23 mouse cellular contexts compared by ENCODE assay signal in genomic region chr11:70418199-70418598, GRCm38 (mm10). TPM values are rescaled to one million over a fixed set of nuclear protein-coding genes. Genes with fewer than 3 reads are reported as not detected.
"Had no signal": no experiment of that assay in that cellular context is flagged by ENCODE, and none has a peak within 500 bp of the region (broad histone marks: within the 10 kb centered on the region; RNA-seq: fewer than 3 reads in every experiment).

No protein-coding gene starts in this region.

- ATAC-seq: intestine, postnatal 0 days; midbrain, embryonic 13.5 days; midbrain, embryonic 16.5 days had no signal

- H3K36me3 ChIP-seq: limb, embryonic 10.5 days; limb, embryonic 13.5 days; liver, embryonic 15.5 days; midbrain, embryonic 10.5 days; midbrain, embryonic 13.5 days; neural tube, embryonic 13.5 days; stomach, embryonic 15.5 days had no signal

- H3K4me1 ChIP-seq: limb, embryonic 10.5 days; limb, embryonic 13.5 days; liver, embryonic 15.5 days; midbrain, embryonic 10.5 days; midbrain, embryonic 13.5 days; neural tube, embryonic 13.5 days; stomach, embryonic 15.5 days had no signal

- H3K4me3 ChIP-seq: limb, embryonic 10.5 days; limb, embryonic 13.5 days; liver, embryonic 15.5 days; megakaryocyte, embryonic 14.5 days; midbrain, embryonic 10.5 days; midbrain, embryonic 13.5 days; myocyte; neural tube, embryonic 13.5 days; stomach, embryonic 15.5 days had no signal

- DNase-seq: kidney, adult 2 months; kidney, postnatal 10 days; kidney, postnatal 36 days; lung, adult 2 months; lung, postnatal 14 days; lung, postnatal 4 days; retina, postnatal 1 day; right cerebral cortex, postnatal 25 days; spleen, adult 18-20 months; thymus, postnatal 25 days had no signal

- H3K27me3 ChIP-seq: limb, embryonic 13.5 days; liver, embryonic 15.5 days; midbrain, embryonic 13.5 days; stomach, embryonic 15.5 days had no signal

- H3K9me3 ChIP-seq: limb, embryonic 10.5 days; limb, embryonic 13.5 days; liver, embryonic 15.5 days; megakaryocyte, embryonic 14.5 days; midbrain, embryonic 10.5 days; midbrain, embryonic 13.5 days; neural tube, embryonic 13.5 days; stomach, embryonic 15.5 days had no signal

- H3K27ac ChIP-seq: limb, embryonic 10.5 days; limb, embryonic 13.5 days; liver, embryonic 15.5 days; midbrain, embryonic 10.5 days; midbrain, embryonic 13.5 days; neural tube, embryonic 13.5 days; stomach, embryonic 15.5 days had no signal

- H3K4me2 ChIP-seq: limb, embryonic 13.5 days; liver, embryonic 15.5 days; midbrain, embryonic 13.5 days; neural tube, embryonic 13.5 days; stomach, embryonic 15.5 days had no signal

- H3K9ac ChIP-seq: limb, embryonic 13.5 days; liver, embryonic 15.5 days; midbrain, embryonic 13.5 days; neural tube, embryonic 13.5 days; stomach, embryonic 15.5 days had no signal

RNA-seq across cellular contexts. Expression of gene Zmynd15, which starts 41.0 kb away (rescaled TPM):
- total RNA-seq: monocyte, adult 5-6 weeks had no signal
- polyA plus RNA-seq: myocyte had no signal

RNA-seq across cellular contexts. Expression of gene Cxcl16, which starts 41.6 kb away (rescaled TPM):
- total RNA-seq: neutrophil, adult 5-6 weeks had no signal
